Mouse (Mus musculus): ENCODE measurements around the gene Gpr161.

- TF ChIP-seq EP300 (IDR thresholded peaks at IDR 0.05; ENCODE audit: low read length), result no peak
- no peak for TF ChIP-seq E2F4 (IDR thresholded peaks at IDR 0.05; ENCODE audit: insufficient replicate concordance, low read depth, low read length)
Measured at GRCm38 (mm10) chr1:165274946-165275345, 20.6 kb upstream of the Gpr161 start.

Measured in CH12.LX (cell line).